Mouse (Mus musculus) liver, postnatal 0 days (tissue): ENCODE results near the gene Adamts16. TPM values are rescaled to one million over a fixed set of nuclear protein-coding genes. Genes with fewer than 3 reads are reported as not detected.
A peak's percentile ranks its signal among the peaks of the same experiment; 100 is the strongest.

Experiments used
- ATAC-seq: fragments of 200-750 bp; cut with Nextera tagmentation; 2 replicates; pipeline ENCODE4 v1.8.0; 2017; ENCODE audit warnings: mild to moderate bottlenecking, moderate library complexity
- DNase-seq: peaks from one replicate; pipeline ENCODE4 v3.0.0-alpha.2; 2016
- H3K27ac ChIP-seq: fragments of 300-500 bp; sonication (generic); 2 replicates; pipeline ENCODE4 v1.5.1; 2014; ENCODE audit warnings: antibody characterized with exemption, moderate library complexity, mild to moderate bottlenecking, low read depth
- H3K27me3 ChIP-seq: fragments of 300-500 bp; sonication (generic); 2 replicates; pipeline ENCODE4 v1.6.1; 2014; ENCODE audit warnings: low read length, control low read depth, mixed read lengths; ENCODE audit not compliant: insufficient read depth
- H3K36me3 ChIP-seq: fragments of 300-500 bp; sonication (generic); replicated peaks from 2 replicates; pipeline ENCODE4 v1.6.1; 2014; ENCODE audit warnings: mild to moderate bottlenecking, control low read depth, low read length, moderate library complexity, mixed read lengths; ENCODE audit not compliant: insufficient read depth
- H3K4me1 ChIP-seq: fragments of 300-500 bp; sonication (generic); 2 replicates; pipeline ENCODE4 v1.6.1; 2014; ENCODE audit warnings: antibody characterized with exemption, mild to moderate bottlenecking, control low read depth; ENCODE audit not compliant: insufficient read depth
- H3K4me2 ChIP-seq: fragments of 300-500 bp; sonication (generic); 2 replicates; pipeline ENCODE4 v1.6.1; 2014; ENCODE audit warnings: low read depth, mild to moderate bottlenecking, low read length, moderate library complexity, mixed read lengths
- H3K4me3 ChIP-seq: fragments of 300-500 bp; sonication (generic); 2 replicates; pipeline ENCODE4 v1.5.1; 2014; ENCODE audit warnings: low read depth, low read length
- H3K9ac ChIP-seq: fragments of 300-500 bp; sonication (generic); replicated peaks from 2 replicates; pipeline ENCODE4 v1.6.1; 2014; ENCODE audit warnings: mild to moderate bottlenecking, moderate library complexity
- H3K9me3 ChIP-seq: fragments of 300-500 bp; sonication (generic); 2 replicates; pipeline ENCODE4 v1.6.1; 2016; ENCODE audit warnings: mild to moderate bottlenecking, control low read depth, low read length, mixed read lengths
- CTCF ChIP-seq: sonication (generic); IDR thresholded peaks from 2 replicates; pipeline ENCODE4 v1.5.1; 2016; ENCODE audit warnings: antibody characterized with exemption, low read depth
- EP300 ChIP-seq: IDR thresholded peaks from 2 replicates; pipeline ENCODE4 v1.6.1; 2016; ENCODE audit warnings: antibody characterized with exemption, low read depth, mild to moderate bottlenecking
- WGBS: fragments of 180-500 bp; shearing (Covaris S2); extraction: QIAGEN DNeasy Blood & Tissue Kit; methylation state at CpG from one replicate; pipeline ENCODE4 v1.1.7; 2014; ENCODE audit not compliant: insufficient replicate concordance; 5-methylcytosine and 5-hydroxymethylcytosine counted together
- polyA plus RNA-seq: library from polyadenylated mRNA; unstranded; fragments of >200 nt; fragmentation: Nextera tagmentation; extraction: Ambion mirVana; gene quantifications from 2 replicates; pipeline ENCODE4 v1.2.1, GENCODE M21; 2015

Gene Adamts16
- polyA plus RNA-seq, 1 experiment from 2014 or later: 0.23 TPM

DNA sequence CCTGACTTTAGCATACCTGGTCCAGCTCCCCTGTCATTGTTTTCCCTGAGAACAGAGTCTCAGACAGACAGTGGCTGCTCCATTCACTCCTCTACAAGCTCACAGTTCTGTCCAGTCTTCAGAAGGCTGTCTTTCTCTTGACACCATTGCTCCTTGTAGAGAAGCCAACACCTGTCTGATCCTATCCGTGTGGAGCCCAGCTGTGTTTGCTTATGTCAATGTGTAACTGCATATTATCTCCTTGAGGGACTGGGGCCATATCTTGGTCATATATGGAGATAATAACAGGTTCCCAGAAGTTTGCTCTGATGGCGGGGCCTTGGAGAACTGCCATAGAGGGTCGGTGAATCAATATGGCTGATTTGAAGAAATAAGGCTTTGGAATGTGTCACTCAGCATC is 115.4 kb downstream of the Adamts16 start:
- DNase-seq: no peak
- Histone ChIP-seq H3K27me3 (no peaks in the 10 kb centered on the region), H3K36me3 (no peaks in the 10 kb centered on the region), H3K4me3 (no peak overlapping the region), H3K4me2 (no peak overlapping the region), H3K27ac (no peak overlapping the region), H3K9ac (no peak overlapping the region), H3K4me1 (no peaks in the 10 kb centered on the region), H3K9me3 (no peaks in the 10 kb centered on the region)
- TF ChIP-seq EP300: no peak
- no peak for TF ChIP-seq CTCF
- WGBS: 85% methylated on average over 3 of the region's 3 CpGs
- no peak for ATAC-seq

DNA sequence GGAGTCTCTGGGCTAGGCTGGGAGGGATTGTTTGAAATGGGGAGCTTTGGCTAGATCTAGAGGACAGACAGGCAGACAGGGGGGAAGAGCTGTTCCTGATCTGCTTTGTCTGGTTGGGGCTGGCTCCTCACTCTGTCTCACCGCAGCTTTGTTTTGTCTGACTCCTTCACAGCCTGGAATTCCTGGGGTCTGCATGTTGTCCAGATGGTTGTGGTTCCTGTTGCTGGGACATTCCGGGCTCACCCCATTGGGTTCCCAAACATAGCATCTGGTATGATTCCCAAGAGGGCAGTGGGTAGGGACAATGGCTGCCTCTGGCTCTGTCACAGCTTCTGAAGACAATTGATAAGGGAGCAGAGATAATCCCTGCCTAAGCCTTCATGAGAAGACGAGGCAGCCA is 117.0 kb downstream of the Adamts16 start:
- DNase-seq (no peak), ATAC-seq (no peak)
- no peak overlapping the region for H3K4me2 ChIP-seq
- no peaks in the 10 kb centered on the region for H3K9me3 ChIP-seq
- H3K4me1 ChIP-seq: no peaks in the 10 kb centered on the region
- no peak for TF ChIP-seq EP300
- no peak for TF ChIP-seq CTCF
- no peak overlapping the region for H3K9ac ChIP-seq
- WGBS: 51% methylated on average over 3 of the region's 3 CpGs
- no peaks in the 10 kb centered on the region for H3K36me3 ChIP-seq
- no peak overlapping the region for H3K27ac ChIP-seq
- H3K4me3 ChIP-seq: no peak overlapping the region
- H3K27me3 ChIP-seq: no peaks in the 10 kb centered on the region

DNA sequence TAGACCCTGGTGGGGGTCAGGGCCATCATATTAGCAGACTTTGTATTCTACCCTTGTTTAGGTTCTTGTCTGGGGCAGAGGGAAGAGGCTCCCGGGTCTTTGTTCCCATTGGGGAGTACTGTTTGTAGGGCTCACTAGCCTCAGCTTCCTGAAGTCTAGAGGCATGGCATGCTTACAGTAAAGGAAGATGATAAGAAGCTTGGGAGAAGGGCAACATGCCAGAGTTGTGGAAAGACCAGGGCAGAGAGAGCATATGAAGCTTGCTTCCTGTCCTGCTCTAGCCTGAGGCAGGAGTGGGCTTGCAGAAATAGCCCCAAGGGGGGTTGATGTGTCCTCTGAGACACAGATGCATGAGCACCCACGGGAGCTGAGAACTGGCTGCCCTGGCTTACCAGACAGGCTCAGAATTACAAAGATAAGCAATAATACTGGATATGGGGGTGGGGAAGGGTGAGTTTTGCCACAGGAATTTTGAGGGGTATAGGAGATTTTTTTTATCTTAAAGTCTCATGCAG is 117.4 kb downstream of the Adamts16 start:
- Histone ChIP-seq H3K9me3 (no peaks in the 10 kb centered on the region), H3K36me3 (no peaks in the 10 kb centered on the region), H3K4me3 (no peak overlapping the region), H3K27ac (no peak overlapping the region), H3K4me1 (no peaks in the 10 kb centered on the region), H3K9ac (no peak overlapping the region), H3K27me3 (no peaks in the 10 kb centered on the region), H3K4me2 (no peak overlapping the region)
- DNase-seq: no peak
- no peak for ATAC-seq
- 48% methylated on average over 2 of the region's 2 CpGs for WGBS
- TF ChIP-seq CTCF: no peak
- TF ChIP-seq EP300: no peak

- H3K4me1 ChIP-seq: no peaks in the 10 kb centered on the region
- no peak overlapping the region for H3K4me3 ChIP-seq
- no peaks in the 10 kb centered on the region for H3K27me3 ChIP-seq
- H3K4me2 ChIP-seq: no peak overlapping the region
- ATAC-seq: no peak
- no peak for TF ChIP-seq CTCF
- TF ChIP-seq EP300: no peak
- H3K9me3 ChIP-seq: no peaks in the 10 kb centered on the region
- no peak for DNase-seq
- no peak overlapping the region for H3K27ac ChIP-seq
- no peaks in the 10 kb centered on the region for H3K36me3 ChIP-seq
- 42% methylated on average over 1 of the region's 1 CpGs for WGBS
- no peak overlapping the region for H3K9ac ChIP-seq
These were observed 121.6 kb downstream of the Adamts16 start for GRCm38 (mm10) chr13:70719994-70720393.

DNA sequence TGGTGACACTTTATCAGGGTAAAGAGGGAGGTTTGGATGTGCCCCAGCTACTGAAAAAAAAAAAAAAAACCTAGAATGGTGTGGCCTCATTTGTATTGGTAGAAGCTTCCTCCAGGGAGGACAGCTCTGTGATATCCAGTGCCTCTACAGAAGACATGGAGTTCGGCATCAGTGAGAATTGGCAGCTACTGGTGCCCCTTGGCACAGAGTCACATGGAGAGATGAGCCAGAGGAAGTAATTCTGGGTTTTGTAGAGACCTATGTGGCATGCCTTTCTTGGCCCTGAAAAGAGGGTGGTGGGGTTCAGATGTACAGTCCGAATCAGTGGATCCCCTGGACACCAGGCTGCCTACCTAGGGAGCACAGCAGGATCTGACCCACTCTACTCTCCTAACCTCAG is 122.8 kb downstream of the Adamts16 start:
- no peaks in the 10 kb centered on the region for H3K27me3 ChIP-seq
- no peak for TF ChIP-seq EP300
- TF ChIP-seq CTCF: no peak
- no peak overlapping the region for H3K4me2 ChIP-seq
- no peaks in the 10 kb centered on the region for H3K36me3 ChIP-seq
- DNase-seq: no peak
- no peak overlapping the region for H3K4me3 ChIP-seq
- ATAC-seq: no peak
- no peaks in the 10 kb centered on the region for H3K4me1 ChIP-seq
- no peaks in the 10 kb centered on the region for H3K9me3 ChIP-seq
- WGBS: 76% methylated on average over 2 of the region's 2 CpGs
- no peak overlapping the region for H3K9ac ChIP-seq
- no peak overlapping the region for H3K27ac ChIP-seq

GRCm38 (mm10) chr13:70716022-70716421 is 125.6 kb downstream of the Adamts16 start:
- H3K4me3 ChIP-seq: no peak overlapping the region
- 52% methylated on average over 5 of the region's 5 CpGs for WGBS
- no peaks in the 10 kb centered on the region for H3K4me1 ChIP-seq
- no peak overlapping the region for H3K4me2 ChIP-seq
- H3K27me3 ChIP-seq: no peaks in the 10 kb centered on the region
- H3K36me3 ChIP-seq: no peaks in the 10 kb centered on the region
- DNase-seq (no peak), ATAC-seq (no peak)
- H3K27ac ChIP-seq: no peak overlapping the region
- no peak overlapping the region for H3K9ac ChIP-seq
- no peak for TF ChIP-seq EP300
- TF ChIP-seq CTCF: peak; percentile 32
- no peaks in the 10 kb centered on the region for H3K9me3 ChIP-seq
